Mouse (Mus musculus): ENCODE measurements around the gene Manf. TPM values are rescaled to one million over a fixed set of nuclear protein-coding genes. Genes with fewer than 3 reads are reported as not detected.

Manf gene
- total RNA-seq, 2 experiments from 2014 or later: 100 to 151 TPM

DNA sequence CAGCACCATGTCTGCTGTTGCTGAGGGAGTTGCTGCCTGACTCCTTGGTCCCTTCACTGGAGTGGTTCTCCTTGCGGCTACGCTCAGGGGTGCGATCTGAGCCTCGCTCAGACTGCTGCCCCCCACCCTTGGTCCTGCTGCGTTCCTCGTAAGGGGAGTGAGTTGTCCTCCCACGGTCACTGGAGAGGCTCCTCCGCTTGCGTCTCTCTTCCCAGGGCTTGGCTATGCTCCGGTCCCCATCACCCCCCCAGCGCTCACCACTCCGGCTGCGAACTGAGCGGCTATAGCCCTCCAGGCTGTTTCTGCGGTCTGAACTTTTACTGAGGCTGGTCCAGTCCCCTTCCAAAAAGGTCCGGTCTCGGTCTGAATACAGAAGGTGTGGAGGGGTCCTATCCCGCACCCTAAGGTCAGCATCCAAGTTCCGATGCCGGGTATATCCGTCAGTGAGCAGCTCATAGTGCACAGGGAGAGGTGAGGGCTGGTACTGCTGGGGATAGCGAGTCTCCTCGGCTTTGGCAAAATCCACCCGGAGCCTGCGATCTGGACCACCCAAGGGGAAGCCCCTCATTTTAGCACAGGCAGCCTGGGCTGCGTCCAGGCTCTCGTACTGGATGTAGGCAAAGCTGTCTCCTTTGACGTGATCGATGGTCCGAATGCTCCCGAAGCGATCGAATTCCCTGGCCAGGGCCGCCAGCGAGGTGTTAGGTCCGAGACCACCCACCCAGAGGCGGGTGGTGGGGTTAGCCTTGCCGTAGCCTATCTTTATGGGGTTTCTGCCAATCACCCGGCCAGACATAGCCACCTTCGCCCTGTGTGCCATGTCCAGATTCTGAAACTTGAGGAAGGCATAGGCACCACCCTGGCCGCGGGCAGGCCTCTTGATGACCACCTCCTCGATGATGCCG lies 6.5 kb downstream of the Manf start:
- peak in 1 of 2 experiments; percentile 19 for DNase-seq

DNA sequence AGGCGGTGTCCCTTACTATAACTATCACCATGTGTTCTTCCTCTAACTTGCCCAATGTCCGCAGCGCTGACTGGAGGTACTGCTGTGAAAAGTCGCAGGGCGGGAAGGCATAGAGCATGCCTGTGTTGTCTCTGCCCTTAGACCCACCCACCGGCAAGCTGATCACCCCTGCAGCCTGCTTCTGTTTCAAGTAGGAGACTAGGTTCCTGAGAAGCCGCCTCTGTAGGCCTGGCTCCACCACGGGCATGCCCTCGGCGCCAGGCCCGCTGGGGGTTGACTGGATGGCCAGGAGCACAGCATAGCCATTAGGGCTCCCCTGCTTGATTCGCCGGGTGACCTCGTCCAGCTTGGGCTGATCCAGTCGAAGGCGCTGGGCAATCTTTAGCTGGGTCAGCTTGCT lies 7.5 kb downstream of the Manf start:
- DNase-seq: peak in 1 of 2 experiments; percentile 19

GRCm38 (mm10) chr9:106883085-106883484 lies 8.7 kb downstream of the Manf start:
- DNase-seq: no peak

GRCm38 (mm10) chr9:106882176-106882575 lies 9.6 kb downstream of the Manf start:
- no peak for DNase-seq

DNA sequence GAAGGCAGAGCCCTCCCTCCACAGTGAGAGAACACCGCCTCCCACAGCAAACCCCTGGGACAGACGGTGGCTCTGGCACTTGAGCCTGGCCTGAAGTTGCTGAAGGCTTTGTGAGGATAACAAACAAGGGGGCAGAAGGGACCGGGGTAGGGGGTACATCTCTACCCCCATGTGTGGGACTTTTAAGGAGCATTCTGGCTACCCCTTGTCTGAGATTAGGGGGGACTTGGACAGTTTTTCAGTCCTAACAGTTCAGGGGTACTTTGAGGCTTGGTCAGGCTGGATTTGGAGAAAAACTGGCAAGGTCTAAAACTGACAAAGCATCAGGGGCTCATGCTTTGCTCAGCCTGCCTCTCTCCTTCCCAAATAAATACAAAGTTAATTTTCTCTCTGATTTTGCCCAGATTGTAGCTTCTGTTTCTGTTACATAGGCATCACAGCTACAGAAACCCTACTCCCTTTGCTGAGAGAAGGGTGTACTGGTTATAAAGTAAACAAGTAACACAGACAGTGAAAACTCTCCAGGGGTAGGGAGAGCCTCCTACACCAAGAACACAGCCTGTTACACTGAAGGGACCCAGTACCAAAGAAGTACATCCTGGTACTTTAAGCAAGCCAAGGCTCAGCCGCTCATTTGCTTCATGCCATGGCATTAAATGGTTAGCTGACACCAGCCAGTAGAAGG lies 10.6 kb downstream of the Manf start:
- no peak for DNase-seq

- no peak for DNase-seq
Measured at GRCm38 (mm10) chr9:106879471-106879870, 12.3 kb downstream of the Manf start.

DNA sequence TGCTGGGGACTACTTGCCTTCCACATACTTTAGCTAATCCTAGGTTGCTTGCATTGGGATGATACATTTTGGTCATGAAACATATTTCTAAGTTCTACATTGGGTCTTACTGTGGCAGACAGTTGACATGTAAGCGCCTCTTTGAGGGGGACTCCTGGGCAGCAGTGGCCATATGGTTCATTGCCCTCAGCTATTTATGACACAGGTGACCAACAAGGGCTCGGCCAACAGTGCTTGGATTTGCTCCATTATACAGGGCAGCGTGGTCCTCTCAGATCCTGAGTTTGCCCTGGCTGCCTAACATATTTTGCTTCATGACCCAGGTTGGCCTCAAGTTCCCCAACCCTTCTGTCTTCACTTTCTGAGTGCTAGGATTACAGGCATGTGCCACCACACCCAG lies 15.1 kb downstream of the Manf start:
- no peak for DNase-seq

GRCm38 (mm10) chr9:106874216-106874615 lies 17.6 kb downstream of the Manf start:
- DNase-seq: no peak

DNA sequence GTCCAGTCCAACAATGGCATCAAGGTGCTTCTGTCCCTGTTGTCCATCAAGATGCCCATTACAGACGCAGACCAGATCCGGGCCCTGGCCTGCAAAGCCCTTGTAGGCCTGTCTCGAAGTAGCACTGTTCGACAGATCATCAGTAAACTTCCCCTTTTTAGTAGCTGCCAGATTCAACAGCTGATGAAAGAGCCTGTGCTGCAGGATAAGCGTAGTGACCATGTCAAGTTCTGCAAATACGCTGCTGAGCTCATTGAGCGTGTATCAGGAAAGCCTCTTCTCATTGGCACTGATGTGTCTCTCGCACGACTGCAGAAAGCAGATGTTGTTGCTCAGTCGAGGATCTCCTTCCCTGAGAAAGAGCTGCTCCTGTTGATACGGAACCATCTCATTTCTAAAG lies 33.7 kb downstream of the Manf start:
- DNase-seq: no peak

DNA sequence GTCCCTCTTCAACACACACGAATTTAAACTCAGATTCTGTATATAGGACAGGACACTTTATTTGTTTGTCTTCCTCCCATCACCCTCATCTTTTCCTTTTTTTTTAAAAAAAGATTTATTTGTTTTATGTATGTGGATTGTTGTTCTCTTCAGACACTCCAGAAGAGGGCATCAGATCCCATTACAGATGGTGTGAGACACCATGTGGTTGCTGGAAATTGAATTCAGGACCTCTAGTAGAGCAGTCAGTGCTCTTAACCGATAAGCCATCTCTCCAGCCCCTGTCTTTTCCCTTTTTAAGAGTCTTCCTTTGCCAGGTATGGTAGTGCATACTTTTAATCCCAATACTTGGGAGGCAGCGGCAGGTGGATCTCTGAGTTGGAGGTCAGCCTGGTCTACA lies 35.1 kb downstream of the Manf start:
- no peak for DNase-seq

- DNase-seq: no peak
Measured at GRCm38 (mm10) chr9:106842800-106843199, 49.0 kb downstream of the Manf start.

- DNase-seq: no peak
Measured at GRCm38 (mm10) chr9:106840569-106840968, 51.2 kb downstream of the Manf start.

DNA sequence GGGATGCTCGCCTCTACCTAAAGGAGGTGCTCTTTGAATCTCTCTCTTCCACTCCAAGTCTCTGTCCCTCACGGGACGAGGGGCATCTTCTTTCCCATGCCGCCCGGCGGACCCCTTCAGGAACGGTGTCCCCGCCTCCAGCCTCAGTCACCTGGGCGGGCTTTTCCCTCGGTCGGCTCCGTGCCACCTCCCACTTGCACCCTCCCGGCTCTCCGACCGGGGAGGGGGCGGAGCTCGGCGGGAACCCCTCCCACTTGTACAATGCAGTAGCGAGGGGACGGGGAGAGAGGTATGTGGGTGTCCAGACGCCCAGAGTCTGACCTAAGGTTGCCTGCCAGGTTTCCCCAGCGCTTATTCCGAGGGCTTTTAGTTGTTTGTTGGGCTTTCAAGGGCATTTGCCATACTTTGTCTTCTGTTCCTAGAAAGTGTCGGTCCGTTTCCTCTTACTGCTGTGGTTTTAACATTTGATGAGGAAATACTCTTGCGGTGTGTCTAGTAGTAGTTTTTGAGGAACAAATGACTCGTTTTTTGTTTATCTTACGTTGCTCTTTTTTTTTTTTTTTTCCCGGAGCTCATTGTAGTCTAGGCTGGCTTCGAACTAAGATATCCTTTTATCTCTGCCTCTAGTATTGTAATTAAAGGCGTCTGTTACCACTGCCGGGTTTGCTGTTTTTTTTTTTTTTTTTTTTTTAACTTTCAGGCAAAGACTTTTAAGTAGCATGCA lies 69.2 kb downstream of the Manf start:
- peak; percentile 82 to 89 for DNase-seq

GRCm38 (mm10) chr9:106821618-106822380 lies 70.0 kb downstream of the Manf start, which contains the start of gene Dcaf1:
TSS of gene Dcaf1 (plus strand) at chr9:106821874.
- peak; percentile 94 to 97 for DNase-seq

DNA sequence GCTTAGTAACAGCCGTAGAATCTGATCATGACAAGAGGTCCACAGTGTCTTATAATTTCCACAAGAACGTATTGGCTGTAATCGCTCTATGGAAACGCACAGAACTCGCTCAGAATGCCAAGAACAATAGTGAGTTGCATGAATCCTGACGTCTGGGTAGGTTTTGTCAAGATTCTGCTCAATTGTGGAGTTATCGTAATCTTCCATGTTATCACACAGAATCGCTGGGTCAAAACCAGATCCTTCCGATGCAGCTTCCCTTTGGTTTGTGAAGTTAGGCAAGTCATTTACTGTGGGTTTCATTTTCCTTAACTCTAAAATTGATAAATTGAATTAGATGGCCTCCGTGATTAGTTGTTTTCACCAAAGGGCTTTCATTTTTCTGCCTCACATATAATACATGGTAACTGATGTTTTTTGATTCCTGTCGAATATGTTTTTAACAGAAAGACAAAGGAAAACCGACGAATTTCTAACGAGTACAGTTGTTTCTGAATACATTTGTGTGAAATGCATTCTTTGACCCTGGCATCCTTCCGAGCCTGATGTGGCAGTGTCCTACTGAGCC lies 70.6 kb downstream of the Manf start:
- peak; percentile 2 to 21 for DNase-seq

- DNase-seq: peak in 1 of 2 experiments; percentile 32
Measured at GRCm38 (mm10) chr9:106819201-106819600, 72.6 kb downstream of the Manf start.

DNA sequence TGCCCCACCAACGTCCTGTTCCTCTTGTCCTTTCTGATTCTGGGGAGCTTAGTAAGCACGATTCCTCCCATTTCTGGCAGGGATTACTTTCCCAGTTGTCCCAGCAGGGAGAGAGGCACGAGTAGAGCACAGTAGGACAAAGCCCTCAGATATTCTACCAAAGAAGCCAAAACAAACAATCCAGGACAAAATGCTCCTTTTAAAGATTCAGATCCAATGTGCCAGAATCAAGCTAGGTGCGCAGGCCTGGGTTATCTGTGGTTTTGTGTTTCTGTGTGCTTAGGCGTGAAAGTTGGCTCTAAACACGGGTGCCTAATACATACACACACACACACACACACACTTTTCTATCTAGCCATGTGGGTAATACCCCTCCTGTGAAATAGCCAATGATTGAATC lies 73.6 kb downstream of the Manf start:
- no peak for DNase-seq

GRCm38 (mm10) chr9:106806503-106806902 lies 85.3 kb downstream of the Manf start:
- no peak for DNase-seq

DNA sequence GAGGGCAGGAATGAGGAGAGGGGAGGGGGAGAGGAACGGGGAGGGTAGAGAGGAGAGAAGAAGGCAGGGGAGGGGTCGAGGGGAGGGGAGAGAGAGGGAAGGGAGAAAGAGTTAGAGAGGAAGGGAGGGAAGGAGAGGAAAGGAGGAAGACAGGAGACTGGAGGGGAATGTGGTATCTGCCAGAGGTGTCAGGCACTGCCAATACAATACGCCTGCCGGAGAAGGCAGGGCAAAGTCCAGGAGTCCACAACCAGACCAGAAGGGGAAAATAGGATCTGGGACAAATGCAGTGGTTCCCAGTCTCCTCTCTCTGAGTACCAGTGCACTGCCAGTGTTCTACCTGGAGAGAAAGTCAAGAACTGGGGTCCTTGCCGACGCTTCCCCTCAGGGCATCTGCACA lies 100.9 kb downstream of the Manf start:
- DNase-seq: no peak

DNA sequence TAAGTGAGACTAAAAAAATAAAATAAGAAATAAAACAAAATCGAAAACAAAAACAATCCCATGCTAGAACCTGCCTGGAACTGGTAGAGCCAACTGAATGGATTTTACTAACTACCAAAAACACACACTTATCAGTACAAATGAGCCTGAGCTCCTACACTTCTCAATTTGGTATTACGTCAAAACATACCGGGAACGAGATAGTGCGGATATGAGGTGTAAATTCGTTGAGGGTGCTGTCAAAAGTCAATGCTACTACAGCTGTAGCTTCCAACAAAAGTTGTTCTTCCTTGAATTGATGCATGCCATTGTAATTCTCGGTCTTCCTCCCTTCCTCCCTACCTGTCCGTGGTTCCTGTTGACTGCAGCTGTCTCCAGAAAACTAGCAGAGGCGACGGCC lies 102.4 kb downstream of the Manf start:
- no peak for DNase-seq

DNA sequence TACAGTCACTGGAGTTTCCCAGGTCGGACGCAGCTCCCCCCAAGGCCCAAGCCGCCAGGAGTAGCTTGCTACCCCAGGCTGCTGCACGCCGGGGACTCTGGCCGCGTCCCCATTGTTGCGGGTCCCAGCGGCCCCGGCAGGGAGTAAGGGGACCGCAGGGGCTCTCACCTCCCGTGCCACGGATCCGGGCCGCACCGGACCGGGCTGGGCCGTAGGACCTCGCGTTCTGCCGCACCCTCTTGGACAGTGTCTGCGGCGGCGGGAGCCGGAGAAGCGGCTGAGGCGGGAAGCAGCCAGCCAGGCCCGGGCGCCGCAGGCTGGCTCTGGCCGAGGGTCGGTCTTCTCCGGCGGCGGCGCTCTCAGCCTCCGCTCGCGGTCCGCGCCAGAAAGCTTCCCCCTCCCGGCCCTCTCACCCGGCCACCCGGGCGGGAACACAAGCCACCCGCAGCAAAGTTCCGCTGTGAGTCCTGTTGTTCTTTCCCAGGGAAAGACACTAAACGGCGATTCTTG lies 102.9 kb downstream of the Manf start, which contains the start of gene Rad54l2:
Rad54l2 (minus strand) TSS at position 383 of the 510 bp plus-strand sequence.
- DNase-seq: peak; percentile 86 to 93

Measured in heart, adult 18-20 months (tissue).